Mouse (Mus musculus) right cerebral cortex, postnatal 14 days (tissue): ENCODE results near the gene Artn.

Experiments used
- DNase-seq: peaks from one replicate; pipeline ENCODE4 v3.0.0; 2022

The Artn gene

GRCm38 (mm10) chr4:117918261-117918660 is 11.3 kb downstream of the Artn start:
- DNase-seq: no peak

- DNase-seq: no peak
Observed at GRCm38 (mm10) chr4:117917847-117918246, 11.7 kb downstream of the Artn start.

DNA sequence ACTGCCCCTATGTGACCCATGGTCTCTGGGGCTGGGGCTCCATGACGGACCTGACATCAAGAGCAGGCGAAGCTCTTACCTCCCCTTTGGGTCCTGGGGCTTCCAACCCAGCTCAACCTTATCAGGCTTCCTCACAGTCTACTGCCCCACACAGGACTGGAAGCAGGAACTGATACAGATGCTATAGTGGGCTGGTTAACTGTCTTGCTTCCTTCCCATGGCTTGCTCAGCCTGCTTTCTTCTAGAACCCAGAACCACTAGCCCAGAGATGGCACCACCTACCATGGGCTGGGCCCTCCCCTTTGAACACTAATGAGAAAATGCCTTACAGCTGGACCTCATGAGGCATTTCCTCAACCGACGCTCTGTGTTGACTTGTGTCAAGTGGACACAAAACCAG is 12.2 kb downstream of the Artn start:
- no peak for DNase-seq

GRCm38 (mm10) chr4:117916386-117916785 is 13.2 kb downstream of the Artn start:
- no peak for DNase-seq

DNA sequence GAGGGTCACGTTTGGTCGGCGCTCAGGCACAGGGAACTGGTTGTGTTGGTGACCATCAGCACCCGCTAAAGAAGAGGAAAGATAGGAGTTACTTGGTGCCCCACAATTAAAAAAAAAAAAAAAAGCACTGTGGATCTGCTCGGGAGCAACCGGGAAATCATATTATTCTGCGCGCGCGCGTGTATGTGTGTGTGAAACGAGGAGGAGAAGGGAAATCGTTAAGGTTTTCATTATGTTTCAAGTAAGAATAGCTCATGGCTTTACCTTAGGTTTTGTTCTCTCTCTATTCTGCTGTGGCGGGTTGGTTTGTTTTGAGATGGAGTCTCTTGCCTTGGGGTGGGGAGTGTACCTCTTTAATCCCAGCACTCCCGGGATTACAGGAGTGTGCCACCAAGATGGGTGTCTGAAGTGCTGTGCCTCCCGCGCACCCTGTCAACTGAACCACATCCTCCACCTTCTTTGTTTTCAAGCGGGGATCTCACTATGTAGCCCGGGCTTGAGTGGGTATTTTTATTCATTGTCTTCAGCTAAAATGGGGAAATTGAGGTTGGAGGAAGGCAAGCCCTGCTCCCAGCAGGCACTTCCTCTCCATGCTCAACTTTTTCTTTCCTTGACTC is 14.0 kb downstream of the Artn start:
- DNase-seq: no peak

DNA sequence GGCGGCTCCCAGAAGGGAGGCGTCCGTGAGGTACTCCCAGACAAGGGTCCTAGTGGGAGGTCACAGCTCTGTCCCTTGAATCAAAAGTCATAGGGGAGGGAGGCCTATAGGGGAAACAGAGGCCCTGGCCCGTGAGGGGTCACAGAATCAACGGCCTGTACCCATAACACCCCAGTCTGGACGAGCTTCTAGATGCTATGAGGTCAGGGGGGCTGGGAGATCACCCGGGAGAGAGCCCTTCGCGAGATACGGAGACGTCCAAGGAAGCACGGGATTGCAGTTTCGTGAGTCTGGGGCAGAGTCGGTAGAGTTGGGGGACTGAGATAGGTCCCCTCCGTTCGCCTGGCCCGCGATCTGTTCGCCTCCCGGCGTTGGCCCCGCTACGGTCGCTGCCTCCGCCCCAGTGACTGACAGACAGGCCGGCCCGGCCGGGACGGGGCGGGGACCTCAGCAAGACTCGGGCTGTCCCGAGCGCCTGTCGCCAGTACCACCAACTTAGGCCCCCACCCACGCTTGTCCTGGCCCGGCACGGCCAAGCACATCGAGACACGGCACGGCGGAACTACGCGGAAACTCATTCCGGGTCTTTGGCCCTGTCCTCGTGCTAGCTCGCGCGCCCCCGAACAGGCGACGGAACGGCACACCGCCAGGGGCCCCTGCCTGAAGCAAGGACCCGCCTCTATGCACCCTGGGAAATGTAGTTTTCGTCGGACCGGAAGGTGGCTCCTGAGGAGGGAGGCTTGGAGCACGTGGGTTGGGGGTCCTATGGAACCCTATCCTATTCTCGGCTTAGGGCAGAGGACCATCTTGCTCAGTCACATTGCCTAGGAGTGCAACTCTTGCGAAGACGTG is 14.7 kb downstream of the Artn start, which contains the start of gene Ipo13:
Ipo13 (minus strand) TSS at position 409 of the 852 bp plus-strand sequence.
- DNase-seq: peak; percentile 84

GRCm38 (mm10) chr4:117914031-117914430 is 15.5 kb downstream of the Artn start:
- no peak for DNase-seq

DNA sequence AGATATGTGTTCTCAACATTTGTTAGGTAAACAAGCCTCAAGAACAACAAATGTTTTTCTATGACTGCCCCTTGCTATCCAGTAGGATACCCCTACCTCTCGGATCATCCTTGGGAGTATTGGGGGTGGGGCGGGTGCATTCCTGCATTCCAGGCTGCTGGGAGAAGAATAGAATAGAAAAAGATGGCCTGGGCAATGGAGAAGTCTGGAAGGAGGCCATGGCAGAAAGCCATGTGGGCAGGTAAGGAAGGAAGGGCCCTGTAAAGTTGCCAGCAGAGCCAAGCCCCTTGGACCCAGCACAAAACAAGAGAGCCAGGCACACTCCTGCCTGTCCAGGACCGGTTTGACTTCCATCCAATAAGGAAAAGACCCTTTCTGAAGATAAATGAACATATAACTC is 16.1 kb downstream of the Artn start:
- DNase-seq: no peak

- no peak for DNase-seq
Observed at GRCm38 (mm10) chr4:117912685-117913273, 16.8 kb downstream of the Artn start.

DNA sequence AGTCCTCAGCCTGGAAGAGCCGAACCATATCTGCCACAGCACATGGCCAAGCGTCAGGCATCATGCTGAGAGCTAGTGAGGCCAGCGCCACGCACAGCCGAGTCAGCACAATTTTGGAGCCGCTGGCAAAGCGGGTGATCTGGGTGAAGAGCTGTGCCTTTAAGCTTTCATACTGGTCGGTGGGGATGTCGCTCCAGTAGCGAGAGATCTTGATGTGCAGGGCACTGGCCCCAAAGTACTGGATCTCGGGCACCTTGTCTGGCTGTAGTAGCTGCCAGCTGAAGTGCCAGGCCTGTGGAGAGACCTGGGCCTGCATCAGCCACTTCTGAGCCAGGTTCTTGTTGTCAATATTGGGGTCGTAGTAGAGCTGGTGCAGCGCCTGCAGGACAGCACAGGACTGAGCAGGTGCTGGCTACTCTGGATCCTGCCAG is 17.4 kb downstream of the Artn start:
- no peak for DNase-seq

GRCm38 (mm10) chr4:117908834-117909453 is 20.6 kb downstream of the Artn start:
- no peak for DNase-seq

DNA sequence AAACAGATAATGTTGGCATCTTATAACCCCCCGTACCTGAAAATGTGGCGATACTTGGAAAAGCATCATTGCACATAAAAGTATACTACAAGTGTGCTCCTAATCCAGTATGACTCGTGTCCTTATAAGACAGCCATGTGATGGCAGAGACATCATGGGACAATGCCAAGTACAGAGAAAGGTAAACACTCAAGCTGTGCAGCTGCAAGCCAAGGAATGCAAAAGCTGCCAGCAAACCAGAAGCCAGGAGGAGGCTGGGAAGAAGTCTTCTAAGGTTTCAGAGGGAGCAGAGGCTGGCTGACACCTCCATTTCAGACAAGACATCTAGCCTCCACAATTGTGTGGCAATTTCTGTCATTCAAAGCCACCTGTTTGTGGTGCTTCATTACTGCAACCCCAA is 23.4 kb downstream of the Artn start:
- no peak for DNase-seq

- no peak for DNase-seq
Observed at GRCm38 (mm10) chr4:117904761-117905160, 24.8 kb downstream of the Artn start.

DNA sequence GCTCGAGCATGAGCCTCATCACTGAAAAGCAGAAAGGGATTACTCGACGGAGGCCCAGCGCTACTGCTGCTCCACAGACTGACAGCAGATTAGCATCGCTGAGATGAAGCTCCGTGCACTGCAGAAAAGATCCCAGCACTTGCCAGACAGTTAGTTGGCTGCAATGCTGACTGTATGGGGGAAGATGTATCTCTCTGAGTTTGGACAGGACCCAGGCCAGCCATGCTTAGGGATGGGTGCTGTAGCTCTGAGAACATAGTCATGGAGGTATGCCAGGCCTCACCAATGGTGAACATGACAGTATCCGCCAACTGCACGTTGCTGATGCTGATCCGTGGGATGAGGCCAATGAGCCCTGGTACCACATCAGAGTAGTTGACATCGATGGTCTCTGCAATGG is 25.5 kb downstream of the Artn start:
- no peak for DNase-seq

DNA sequence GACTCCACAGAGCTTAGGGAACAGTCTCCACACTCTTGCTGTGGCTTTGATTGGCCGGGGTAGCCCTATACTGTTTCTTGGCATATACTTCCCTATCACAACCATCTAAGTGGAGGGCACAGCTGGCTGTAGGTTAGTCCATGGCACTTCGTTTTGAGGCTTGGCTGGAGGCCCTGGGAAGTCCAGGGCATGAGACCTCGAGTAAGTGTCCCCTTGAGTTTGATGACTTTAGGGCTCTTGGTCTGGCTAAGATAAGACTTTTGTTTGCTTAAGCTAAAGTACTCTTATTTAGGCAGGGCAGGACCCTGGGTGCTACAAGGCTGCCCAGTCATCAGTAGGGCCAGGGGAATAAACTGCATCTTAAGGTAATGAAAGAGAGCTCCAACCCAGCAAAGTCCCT is 31.5 kb downstream of the Artn start:
- no peak for DNase-seq

GRCm38 (mm10) chr4:117896031-117896430 is 33.5 kb downstream of the Artn start:
- no peak for DNase-seq

DNA sequence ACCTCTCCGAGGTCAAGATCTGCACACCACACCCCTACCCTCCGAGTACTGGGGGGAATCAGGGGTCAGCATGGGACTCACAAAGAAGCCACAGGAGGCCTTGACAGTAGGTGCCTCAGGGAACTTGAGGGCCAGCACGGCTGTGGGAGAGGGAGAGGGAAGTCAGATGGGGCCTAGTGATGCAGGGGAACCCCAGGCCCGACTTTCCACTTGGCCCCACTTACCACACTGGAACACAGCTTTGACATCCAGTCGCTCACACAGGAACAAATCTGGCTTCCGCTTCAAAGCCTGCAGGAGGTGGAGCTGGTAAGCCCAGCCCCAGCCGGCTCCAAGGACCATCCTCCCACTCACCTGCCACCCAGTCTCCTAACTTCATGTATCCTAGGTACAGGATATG is 34.2 kb downstream of the Artn start:
- no peak for DNase-seq

DNA sequence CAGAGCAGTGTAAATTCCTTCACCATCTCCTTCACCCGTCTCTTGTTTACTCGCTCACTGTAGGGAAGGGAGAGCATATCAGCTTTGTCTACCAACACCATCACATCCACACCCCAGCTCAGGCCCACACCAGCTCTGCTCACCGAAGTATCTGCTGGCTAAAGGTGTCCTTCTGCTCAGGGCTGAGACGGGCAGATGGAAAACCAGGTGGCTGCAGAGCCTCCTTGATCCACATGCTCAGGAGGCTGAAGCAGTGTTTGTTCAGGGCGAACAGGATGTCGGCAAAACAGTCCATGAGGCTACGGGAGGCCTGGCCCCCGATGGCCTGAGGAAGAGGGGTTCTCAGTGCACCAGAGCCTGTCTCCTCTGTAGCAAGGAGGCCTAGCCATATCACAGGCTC is 35.0 kb downstream of the Artn start:
- no peak for DNase-seq

- DNase-seq: no peak
Observed at GRCm38 (mm10) chr4:117893376-117893775, 36.2 kb downstream of the Artn start.

GRCm38 (mm10) chr4:117891738-117892161 is 37.8 kb downstream of the Artn start, which contains the start of gene Dph2:
TSS of gene Dph2 (minus strand) at chr4:117892032.
- DNase-seq: peak; percentile 68

- no peak for DNase-seq
Observed at GRCm38 (mm10) chr4:117890750-117891149, 38.8 kb downstream of the Artn start.

DNA sequence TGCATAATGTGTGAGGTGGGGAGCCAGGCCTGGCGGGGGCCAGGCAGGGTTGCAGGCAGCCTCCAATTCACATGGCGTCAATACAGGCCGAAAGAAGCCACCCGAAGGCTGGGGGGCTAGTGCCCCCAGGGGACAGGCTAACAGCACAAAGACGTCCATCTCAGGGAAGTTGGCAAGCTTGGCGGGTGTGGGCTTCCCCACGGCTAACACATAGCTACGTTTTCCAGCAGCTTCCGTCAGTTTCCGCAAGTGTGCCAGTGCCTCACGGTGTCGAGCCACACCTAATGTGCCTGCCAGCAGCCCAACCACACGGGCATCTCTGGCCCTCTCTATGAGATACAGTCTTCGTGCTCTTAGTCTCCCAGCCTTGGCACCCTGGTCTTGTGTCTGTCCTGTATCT is 39.5 kb downstream of the Artn start:
- no peak for DNase-seq

DNA sequence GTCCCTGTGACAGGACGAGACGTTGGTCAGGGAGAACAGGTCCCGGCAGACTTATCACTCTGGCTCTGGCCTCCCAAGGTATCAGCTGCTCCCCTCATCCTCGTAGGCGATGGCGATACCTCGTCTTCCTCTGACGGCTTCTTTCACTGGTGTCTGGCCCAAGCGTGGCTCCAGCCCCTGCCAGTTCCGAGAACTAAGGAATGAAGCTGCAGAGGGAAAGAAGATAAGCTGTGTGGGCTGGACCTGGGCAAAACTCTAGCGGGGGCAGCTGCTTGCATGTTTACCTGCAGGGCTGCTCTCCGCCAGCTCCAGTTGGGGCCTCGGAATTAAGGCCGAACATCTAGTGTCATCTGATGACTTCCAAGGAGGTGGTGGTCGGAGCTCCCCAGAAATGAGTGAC is 40.1 kb downstream of the Artn start:
- DNase-seq: no peak
